Mouse (Mus musculus) cerebellum, adult 8-10 months (tissue): ENCODE measurements around the gene Zfp442.
"Not testable (repeated sequence)": the region's sequence is repeated elsewhere in the genome, so short reads cannot be mapped to it uniquely, and the experiment has no call there.

Source experiments
- DNase-seq: peaks from one replicate; pipeline ENCODE4 v3.0.0; 2022

Gene Zfp442

GRCm38 (mm10) chr2:150451180-150451919 is at the start of gene Zfp442:
Gene Zfp442, minus strand, starts transcription at chr2:150451486.
- DNase-seq: peak; percentile 74

GRCm38 (mm10) chr2:150500124-150500973 is 49.1 kb upstream of the Zfp442 start:
- DNase-seq: not testable (repeated sequence)

DNA sequence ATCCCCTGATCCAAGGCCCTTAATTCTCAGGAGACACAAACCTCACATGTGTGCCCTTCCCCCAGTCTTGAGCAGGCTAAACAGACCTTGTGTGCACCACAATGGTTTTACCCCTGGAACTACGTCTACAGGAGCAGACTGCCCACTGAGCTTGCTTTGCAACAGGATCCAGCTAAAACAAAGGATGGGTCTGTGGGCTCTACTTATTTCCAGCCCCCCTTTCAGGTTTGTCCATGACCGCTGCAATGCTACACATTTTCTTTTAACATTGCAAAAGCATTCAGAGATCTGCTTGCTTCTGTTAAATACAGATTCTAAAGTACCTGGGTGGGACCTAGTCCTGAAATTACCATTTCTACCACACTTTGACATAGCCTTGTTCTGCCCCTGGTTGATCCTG is 41.7 kb upstream of the Zfp442 start:
- DNase-seq: no peak

DNA sequence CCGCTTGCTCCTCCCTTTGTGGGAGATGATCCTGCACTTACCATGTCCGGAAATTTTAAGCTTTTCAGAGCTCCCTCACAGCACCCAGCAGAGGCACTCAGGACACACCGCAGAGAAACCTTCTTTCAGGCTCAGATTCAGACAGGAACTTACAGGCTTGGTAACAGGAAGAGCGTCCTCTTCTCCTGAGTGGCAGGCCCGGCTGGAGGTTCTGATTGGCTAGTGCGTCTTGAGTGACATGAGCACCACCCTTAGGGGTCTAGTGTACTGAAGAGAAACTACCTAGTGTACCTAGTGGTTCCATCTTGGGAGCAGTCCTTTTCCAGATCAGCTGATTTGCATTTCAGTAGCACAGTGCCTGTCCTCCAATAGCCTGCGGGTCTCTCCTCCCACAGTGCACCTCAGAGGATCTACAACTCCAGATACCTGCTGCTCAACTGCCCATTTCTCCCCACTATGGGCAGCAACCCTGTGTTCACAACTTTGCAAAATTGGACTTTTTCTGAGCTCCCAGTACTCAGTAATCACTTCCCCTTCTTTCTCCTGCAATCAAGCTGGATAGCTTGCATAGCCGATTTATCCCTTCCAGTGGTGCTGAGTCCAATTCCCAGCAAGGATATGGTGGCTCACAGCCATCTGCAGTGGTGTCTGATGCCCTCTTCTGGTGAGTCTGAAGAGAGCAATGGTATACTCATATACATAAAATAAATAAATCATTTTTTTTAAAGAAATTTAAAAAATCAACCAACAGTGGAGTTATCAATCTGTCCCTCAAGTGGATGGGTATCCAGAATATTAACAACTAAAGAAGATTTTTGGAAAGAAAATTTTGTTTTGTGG is 33.9 kb upstream of the Zfp442 start, which contains the start of gene Zfp345:
Zfp345 (minus strand) TSS at position 153 of the 840 bp plus-strand sequence.
- DNase-seq: not testable (repeated sequence)

DNA sequence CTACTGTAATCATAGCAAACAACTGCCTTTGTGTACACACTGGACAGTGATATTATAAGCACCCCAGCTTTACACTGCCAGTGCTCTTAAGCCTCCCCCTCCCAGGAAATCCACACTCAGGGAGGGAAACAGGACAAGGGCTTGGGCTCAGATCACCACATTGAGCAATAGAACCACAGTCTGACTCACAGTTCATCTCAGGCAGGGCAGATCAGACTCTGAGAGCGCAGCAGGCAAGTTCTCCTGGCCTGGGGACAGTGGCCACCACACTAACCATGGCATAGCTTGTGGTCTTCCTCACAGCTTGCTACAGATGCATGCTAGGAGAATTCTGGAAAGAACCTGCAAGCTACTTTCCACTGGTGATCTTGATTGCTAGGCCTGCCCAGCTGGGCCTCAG is 12.2 kb downstream of the Zfp442 start:
- DNase-seq: not testable (repeated sequence)

DNA sequence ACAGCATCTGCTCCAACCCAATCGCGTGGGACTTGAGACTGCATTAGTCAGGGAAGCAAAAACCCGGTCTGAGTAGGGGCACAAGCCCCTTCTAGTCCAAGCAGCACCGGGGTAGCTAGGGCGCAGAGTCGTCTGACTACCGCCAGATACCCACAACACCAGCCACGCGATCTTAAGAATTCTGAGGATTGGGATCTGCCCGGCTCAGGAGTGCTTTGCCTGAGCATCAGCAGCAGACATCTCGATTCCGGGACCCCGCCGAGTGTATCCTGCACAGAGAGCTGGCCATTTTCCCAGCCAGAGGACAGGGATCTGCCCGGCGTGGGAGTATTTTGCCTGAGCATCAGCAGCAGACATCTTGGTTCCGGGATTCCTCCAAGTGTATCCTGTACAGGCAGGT is 39.1 kb downstream of the Zfp442 start:
- not testable (repeated sequence) for DNase-seq

DNA sequence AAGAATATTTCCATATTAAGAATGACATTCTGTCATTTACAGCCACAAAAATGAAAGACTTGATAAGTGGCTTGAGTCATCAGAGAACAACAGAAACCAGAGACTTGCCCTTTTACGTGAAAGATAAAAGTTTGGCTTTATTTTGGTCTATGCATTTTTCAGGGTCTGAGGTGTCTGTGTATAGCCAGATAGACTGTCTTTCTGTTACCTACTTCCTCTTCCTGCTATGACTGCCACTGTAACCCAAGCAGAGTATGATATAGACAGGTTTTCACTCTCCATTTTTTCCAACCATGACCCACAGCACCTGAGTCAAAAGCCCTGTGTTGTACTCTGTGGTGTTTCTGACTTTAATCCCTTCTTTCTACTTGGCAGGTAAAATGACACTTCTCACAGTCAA is 61.1 kb downstream of the Zfp442 start:
- DNase-seq: no peak

- peak; percentile 9 for DNase-seq
Measured at GRCm38 (mm10) chr2:150385553-150386106, 65.7 kb downstream of the Zfp442 start.

- no peak for DNase-seq
Measured at GRCm38 (mm10) chr2:150362878-150363229, 88.4 kb downstream of the Zfp442 start.

DNA sequence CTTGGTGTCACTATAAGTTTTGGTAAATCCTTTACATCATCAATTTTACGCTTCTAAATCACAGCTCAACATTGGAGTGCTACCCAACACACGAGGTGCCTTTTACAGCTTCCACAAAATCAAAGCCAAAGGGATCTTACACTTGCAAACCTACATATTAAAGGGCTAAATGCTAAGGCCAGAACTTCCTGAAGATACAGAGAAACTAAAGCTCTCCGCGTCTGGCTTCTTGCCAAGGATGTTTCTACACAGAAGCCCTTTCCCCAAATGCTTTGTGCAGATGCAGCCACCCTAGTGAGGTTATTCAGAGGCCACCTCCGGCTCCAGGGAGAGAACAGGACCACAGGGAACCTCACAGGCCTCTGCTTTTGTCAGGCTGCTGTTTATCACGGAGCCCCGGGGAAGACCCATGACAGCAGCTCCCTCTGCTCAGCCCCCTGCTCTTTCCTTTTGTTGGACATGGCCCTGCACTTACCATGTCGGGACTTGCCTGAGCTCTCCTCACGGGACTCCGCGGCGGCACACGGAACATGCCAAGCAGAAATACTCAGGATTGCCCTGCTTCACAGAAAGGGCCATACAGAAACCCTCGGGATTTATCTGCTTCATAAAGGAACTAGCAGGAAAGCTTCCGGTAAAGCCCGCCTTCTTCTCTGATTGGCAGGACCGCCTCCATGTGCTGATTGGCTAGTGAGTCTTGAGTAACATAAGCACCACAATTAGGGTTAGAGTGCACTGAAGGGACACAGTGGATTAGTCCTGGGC is 89.0 kb downstream of the Zfp442 start, which contains the start of gene 3300002I08Rik:
3300002I08Rik (minus strand) TSS at position 653 of the 765 bp plus-strand sequence.
- peak; percentile 87 for DNase-seq
